Mouse (Mus musculus): Measurements from ENCODE around the gene Tacc2. TPM values are rescaled to one million over a fixed set of nuclear protein-coding genes. Genes with fewer than 3 reads are reported as not detected.
"Not testable (repeated sequence)": the region's sequence is repeated elsewhere in the genome, so short reads cannot be mapped to it uniquely, and the experiment has no call there.

Tacc2 gene
- polyA plus RNA-seq (2016; fragmentation: Nextera tagmentation; extraction: Ambion mirVana), result 37.5 and 39.2 TPM in 2 replicates

- DNase-seq (ENCODE audit: low spot score), result no peak
- H3K9me3 ChIP-seq (replicated peaks), result no peaks in the 10 kb centered on the region
- H3K27ac ChIP-seq, result no peak within 1 kb of the TSS
- H3K4me1 ChIP-seq, result peaks cover 11% of the 10 kb centered on the region
- peak within 1 kb of the TSS; percentile 31 for H3K4me3 ChIP-seq
- H3K27me3 ChIP-seq (ENCODE audit: low read depth, poor library complexity, severe bottlenecking), result 0 out of 2 replicates have a peak, but pooled peaks cover 4% of the 10 kb centered on the region
- no peaks in the 10 kb centered on the region for H3K36me3 ChIP-seq
- WGBS, result 35% methylated on average over 15 of the region's 15 CpGs
Observed at GRCm38 (mm10) chr7:130577388-130578003, at the start of gene Tacc2. Gene Tacc2 (plus strand): TSS chr7:130577438.

- DNase-seq (ENCODE audit: low spot score); H3K27ac ChIP-seq: not testable (repeated sequence)
- WGBS, result 98% methylated on average over 15 of the region's 15 CpGs
Observed at GRCm38 (mm10) chr7:130531138-130531537, 46.1 kb upstream of the Tacc2 start.

DNA sequence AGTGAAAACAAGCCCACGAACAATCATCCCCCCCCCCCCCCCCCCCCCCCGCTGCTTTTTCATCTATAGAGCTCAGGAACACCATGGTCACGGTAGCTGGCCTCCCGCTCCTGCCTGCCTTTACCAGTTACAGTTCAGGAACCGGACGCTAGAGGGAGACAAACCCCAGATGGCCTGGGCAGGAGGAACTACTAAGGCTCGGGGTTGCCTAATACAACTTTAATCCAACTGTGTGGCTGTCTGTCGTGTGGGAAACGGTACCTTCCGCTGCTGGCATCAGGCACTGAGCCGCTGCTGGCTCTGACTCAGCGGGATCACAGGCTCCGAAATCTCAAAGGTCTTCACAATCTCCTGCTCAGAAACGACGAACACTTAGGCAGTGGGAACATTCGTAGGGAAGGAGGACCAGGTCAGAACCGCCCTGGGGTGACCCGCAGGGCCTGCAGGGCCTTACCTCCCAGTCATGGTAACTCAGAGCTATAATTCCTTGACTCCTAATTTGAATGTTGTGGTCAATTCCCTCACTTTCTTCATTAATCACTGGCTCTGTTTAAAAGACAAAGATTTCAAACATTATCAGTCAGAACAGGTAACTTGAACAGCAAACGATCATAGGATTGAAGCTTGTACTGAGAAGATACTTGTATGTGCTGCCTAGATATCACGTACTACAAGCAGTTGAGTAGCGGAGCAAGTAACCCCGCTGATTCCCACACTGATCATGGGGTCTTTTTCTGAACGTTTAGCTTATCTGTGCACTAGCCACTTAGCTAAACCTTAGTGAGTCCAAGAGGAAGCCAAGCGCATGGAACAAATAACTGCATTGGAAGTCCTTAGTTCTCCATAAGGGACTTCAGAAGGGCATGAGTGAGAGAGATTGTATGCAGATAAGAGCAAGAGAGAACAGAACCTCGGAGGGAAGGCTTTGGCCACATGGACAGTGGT, 43.6 kb upstream of the Tacc2 start:
- H3K27me3 ChIP-seq (ENCODE audit: low read depth, poor library complexity, severe bottlenecking), result no peaks in the 10 kb centered on the region
- H3K27ac ChIP-seq, result no peak overlapping the region

More at GRCm38 (mm10) chr7:130531138-130531537, 46.1 kb upstream of the Tacc2 start:
- H3K4me1 ChIP-seq; H3K27me3 ChIP-seq (ENCODE audit: low read depth, poor library complexity, severe bottlenecking); H3K4me3 ChIP-seq; H3K9me3 ChIP-seq (replicated peaks): not testable (repeated sequence)
- peaks cover 79% of the 10 kb centered on the region for H3K36me3 ChIP-seq

GRCm38 (mm10) chr7:130535174-130535573, 42.1 kb upstream of the Tacc2 start:
- no peaks in the 10 kb centered on the region for H3K9me3 ChIP-seq (replicated peaks)
- H3K36me3 ChIP-seq, result peaks cover 98% of the 10 kb centered on the region
- no peak overlapping the region for H3K27ac ChIP-seq
- no peak overlapping the region for H3K4me3 ChIP-seq
- H3K27me3 ChIP-seq (ENCODE audit: low read depth, poor library complexity, severe bottlenecking), result no peaks in the 10 kb centered on the region
- no peaks in the 10 kb centered on the region for H3K4me1 ChIP-seq
- DNase-seq (ENCODE audit: low spot score), result no peak
- 92% methylated on average over 4 of the region's 4 CpGs for WGBS

More for the DNA sequence above, 43.6 kb upstream of the Tacc2 start:
- no peak overlapping the region for H3K4me3 ChIP-seq
- H3K9me3 ChIP-seq (replicated peaks), result no peaks in the 10 kb centered on the region
- peaks cover 98% of the 10 kb centered on the region for H3K36me3 ChIP-seq
- H3K4me1 ChIP-seq, result no peaks in the 10 kb centered on the region
- peak; percentile 90 for DNase-seq (ENCODE audit: low spot score)
- 58% methylated on average over 25 of the region's 25 CpGs for WGBS

- H3K4me3 ChIP-seq, result no peak overlapping the region
- H3K27me3 ChIP-seq (ENCODE audit: low read depth, poor library complexity, severe bottlenecking), result no peaks in the 10 kb centered on the region
- WGBS, result 91% methylated on average over 4 of the region's 4 CpGs
- H3K27ac ChIP-seq, result no peak overlapping the region
- no peaks in the 10 kb centered on the region for H3K4me1 ChIP-seq
- no peak for DNase-seq (ENCODE audit: low spot score)
- no peaks in the 10 kb centered on the region for H3K9me3 ChIP-seq (replicated peaks)
- peaks cover 97% of the 10 kb centered on the region for H3K36me3 ChIP-seq
Observed at GRCm38 (mm10) chr7:130537068-130537467, 40.2 kb upstream of the Tacc2 start.

- H3K36me3 ChIP-seq, result peaks cover 99% of the 10 kb centered on the region
- no peak for DNase-seq (ENCODE audit: low spot score)
- H3K27ac ChIP-seq, result no peak overlapping the region
- H3K4me1 ChIP-seq, result no peaks in the 10 kb centered on the region
- no peaks in the 10 kb centered on the region for H3K27me3 ChIP-seq (ENCODE audit: low read depth, poor library complexity, severe bottlenecking)
- WGBS, result 90% methylated on average over 7 of the region's 7 CpGs
- no peaks in the 10 kb centered on the region for H3K9me3 ChIP-seq (replicated peaks)
- no peak overlapping the region for H3K4me3 ChIP-seq
Observed at GRCm38 (mm10) chr7:130540176-130540575, 37.1 kb upstream of the Tacc2 start.

GRCm38 (mm10) chr7:130543181-130543580, 34.1 kb upstream of the Tacc2 start:
- H3K27ac ChIP-seq, result no peak overlapping the region
- peaks cover 73% of the 10 kb centered on the region for H3K36me3 ChIP-seq
- DNase-seq (ENCODE audit: low spot score), result no peak
- 96% methylated on average over 4 of the region's 4 CpGs for WGBS
- no peaks in the 10 kb centered on the region for H3K27me3 ChIP-seq (ENCODE audit: low read depth, poor library complexity, severe bottlenecking)
- H3K4me3 ChIP-seq, result no peak overlapping the region
- H3K9me3 ChIP-seq (replicated peaks), result no peaks in the 10 kb centered on the region
- H3K4me1 ChIP-seq, result peaks cover 13% of the 10 kb centered on the region

DNA sequence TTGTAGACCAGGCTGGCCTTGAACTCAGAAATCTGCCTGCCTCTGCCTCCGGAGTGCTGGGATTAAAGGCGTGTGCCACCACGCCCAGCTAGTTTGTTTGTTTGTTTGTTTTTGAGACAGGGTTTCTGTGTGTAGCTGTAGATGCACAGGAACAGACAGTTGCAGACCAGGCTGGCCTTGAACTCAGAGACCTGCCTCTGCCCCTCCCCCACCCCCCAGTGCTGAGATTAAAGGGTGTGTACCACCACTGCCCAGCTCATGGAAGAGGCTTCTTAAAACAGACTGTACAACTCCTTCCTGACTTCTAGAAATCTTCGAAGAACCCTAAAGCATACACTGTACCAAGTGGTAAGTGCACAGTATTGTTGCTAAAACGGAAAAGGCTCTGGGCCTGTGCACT, 31.8 kb upstream of the Tacc2 start:
- peaks cover 13% of the 10 kb centered on the region for H3K4me1 ChIP-seq
- H3K27me3 ChIP-seq (ENCODE audit: low read depth, poor library complexity, severe bottlenecking), result no peaks in the 10 kb centered on the region
- WGBS, result 93% methylated on average over 5 of the region's 5 CpGs
- no peak for DNase-seq (ENCODE audit: low spot score)
- H3K27ac ChIP-seq, result no peak overlapping the region; the same call in 1 of the 2 replicates
- H3K9me3 ChIP-seq (replicated peaks), result no peaks in the 10 kb centered on the region
- peak overlapping the region; percentile 71 for H3K4me3 ChIP-seq
- peaks cover 51% of the 10 kb centered on the region for H3K36me3 ChIP-seq

DNA sequence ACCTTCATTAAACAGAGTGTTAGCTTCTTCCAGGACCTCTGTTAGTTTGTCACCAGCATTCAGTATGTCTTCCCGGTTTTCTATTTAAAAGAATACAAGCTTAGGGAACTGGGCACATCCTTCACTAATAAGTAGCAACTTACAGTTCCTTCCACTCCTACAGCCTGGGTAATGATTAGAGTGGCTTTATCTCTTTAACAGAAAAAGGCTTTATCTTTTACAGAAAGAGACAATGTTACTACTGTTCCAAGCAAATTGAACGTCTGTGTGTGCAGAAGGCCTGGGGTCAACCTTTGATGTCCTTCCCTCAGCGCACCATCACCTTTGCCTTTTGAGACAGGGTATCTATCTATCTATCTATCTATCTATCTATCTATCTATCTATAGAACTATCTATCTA, 31.3 kb upstream of the Tacc2 start:
- Histone ChIP-seq H3K9me3 (replicated peaks) (no peaks in the 10 kb centered on the region), H3K36me3 (peaks cover 47% of the 10 kb centered on the region), H3K4me1 (peaks cover 13% of the 10 kb centered on the region), H3K27ac (peak overlapping the region; percentile 97), H3K27me3 (ENCODE audit: low read depth, poor library complexity, severe bottlenecking) (no peaks in the 10 kb centered on the region), H3K4me3 (peak overlapping the region; percentile 71)
- no peak for DNase-seq (ENCODE audit: low spot score)
- WGBS, result 60% methylated on average over 3 of the region's 3 CpGs

DNA sequence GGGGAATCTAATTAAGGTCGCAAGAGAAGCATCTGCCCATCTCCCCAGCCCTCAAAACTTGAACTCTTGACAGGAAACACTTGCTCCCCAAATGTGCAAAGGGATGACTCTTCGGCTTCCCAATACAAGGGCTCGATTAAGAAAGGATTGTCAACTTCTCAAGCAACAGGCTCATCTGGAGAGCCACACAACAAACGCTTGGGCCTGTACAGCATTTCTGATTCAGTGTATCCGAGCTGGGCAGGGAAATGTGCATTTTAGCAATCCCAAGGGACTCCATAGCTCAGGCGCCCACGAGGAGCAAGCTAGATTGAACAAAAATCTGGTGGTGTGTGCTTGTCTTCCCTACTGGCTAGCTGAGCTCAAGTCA, 30.8 kb upstream of the Tacc2 start:
- Histone ChIP-seq H3K9me3 (replicated peaks) (no peaks in the 10 kb centered on the region), H3K4me1 (peaks cover 13% of the 10 kb centered on the region), H3K27me3 (ENCODE audit: low read depth, poor library complexity, severe bottlenecking) (no peaks in the 10 kb centered on the region), H3K36me3 (peaks cover 42% of the 10 kb centered on the region), H3K4me3 (peak overlapping the region; percentile 71), H3K27ac (peak overlapping the region; percentile 97)
- 10% methylated on average over 7 of the region's 7 CpGs for WGBS
- no peak for DNase-seq (ENCODE audit: low spot score)

DNA sequence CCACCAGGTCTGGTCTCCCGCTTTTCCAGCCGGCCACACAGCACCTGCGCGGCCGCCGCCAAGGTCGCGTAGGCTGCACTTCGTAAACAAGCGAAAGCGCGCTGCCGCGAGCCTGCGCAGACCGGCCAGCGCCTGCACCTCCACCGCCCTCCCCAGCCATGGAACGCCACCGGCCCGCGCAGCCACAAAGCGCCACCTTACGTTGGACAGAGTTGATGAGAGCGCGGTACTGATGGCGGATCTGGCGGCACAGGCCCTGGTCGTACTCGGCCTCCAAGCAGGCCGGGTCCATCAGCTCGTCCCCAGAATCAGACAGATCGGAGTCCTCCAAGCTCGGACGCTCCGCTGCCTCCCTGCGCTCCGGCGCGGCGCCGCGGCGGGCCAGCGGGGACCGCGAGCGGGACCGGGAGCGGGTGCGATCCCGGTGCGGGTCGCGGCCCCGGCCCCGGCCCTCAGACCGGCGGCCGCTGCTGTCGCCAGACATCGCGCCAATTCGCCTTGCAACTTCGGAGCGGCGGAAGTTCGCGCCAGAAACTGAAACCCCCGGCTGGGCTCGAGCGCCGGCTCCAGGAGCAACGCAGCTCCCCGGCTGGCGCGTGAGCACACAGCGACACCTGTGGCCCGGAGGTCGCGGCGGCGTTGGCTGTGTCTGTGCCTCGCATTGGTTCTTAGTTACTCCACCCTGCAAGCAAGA, 30.3 kb upstream of the Tacc2 start:
- Histone ChIP-seq H3K36me3 (peaks cover 37% of the 10 kb centered on the region), H3K4me3 (peak overlapping the region; percentile 71), H3K27me3 (ENCODE audit: low read depth, poor library complexity, severe bottlenecking) (no peaks in the 10 kb centered on the region), H3K4me1 (peaks cover 13% of the 10 kb centered on the region), H3K27ac (peak overlapping the region; percentile 97), H3K9me3 (replicated peaks) (no peaks in the 10 kb centered on the region)
- WGBS, result under 1% methylated on average over 84 of the region's 84 CpGs
- DNase-seq (ENCODE audit: low spot score), result peak; percentile 97

DNA sequence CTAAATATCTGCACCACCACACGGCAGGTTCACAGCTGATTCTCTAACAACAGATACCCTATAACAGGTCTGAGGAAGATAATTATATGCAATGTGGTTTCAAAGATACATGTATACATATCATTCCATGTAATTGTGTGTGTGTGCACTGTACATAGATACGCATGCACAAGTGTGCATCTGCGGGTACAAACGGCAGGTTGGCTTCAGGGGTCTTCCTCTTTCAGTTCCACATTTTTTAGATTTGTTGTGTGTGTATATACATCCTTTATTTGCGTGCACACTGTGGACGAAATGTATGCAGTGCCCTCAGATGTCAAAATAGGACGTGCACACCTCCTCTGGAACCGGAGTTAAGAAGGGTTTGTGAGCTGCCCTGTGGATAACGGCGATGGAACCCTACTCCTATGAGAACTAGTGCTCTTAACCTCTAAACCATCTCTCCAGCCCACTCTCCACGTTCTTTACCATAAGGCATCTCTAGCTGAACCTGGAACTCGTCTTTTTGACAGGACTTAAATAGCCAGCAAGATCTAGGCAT, 29.5 kb upstream of the Tacc2 start:
- peak overlapping the region; percentile 97 for H3K27ac ChIP-seq

More for the DNA sequence above, 29.5 kb upstream of the Tacc2 start:
- Histone ChIP-seq H3K36me3 (peaks cover 29% of the 10 kb centered on the region), H3K4me1 (peaks cover 15% of the 10 kb centered on the region), H3K27me3 (ENCODE audit: low read depth, poor library complexity, severe bottlenecking) (no peaks in the 10 kb centered on the region), H3K9me3 (replicated peaks) (no peaks in the 10 kb centered on the region), H3K4me3 (peak overlapping the region; percentile 71)
- DNase-seq (ENCODE audit: low spot score), result no peak
- WGBS, result 86% methylated on average over 12 of the region's 12 CpGs
